Mouse (Mus musculus): ENCODE data around the gene Mgat2. TPM values are rescaled to one million over a fixed set of nuclear protein-coding genes. Genes with fewer than 3 reads are reported as not detected.
A peak's percentile ranks its signal among the peaks of the same experiment; 100 is the strongest.

Mgat2 gene
- polyA plus RNA-seq, 1 experiment, result 27.4 TPM

- DNase-seq (ENCODE audit: low spot score), result no peak
Measured at GRCm38 (mm10) chr12:69211057-69211456, 27.1 kb downstream of the Mgat2 start.

GRCm38 (mm10) chr12:69213186-69213777 lies 29.3 kb downstream of the Mgat2 start:
- DNase-seq (ENCODE audit: low spot score), result no peak

- no peak for DNase-seq (ENCODE audit: low spot score)
Measured at GRCm38 (mm10) chr12:69214393-69214792, 30.4 kb downstream of the Mgat2 start.

GRCm38 (mm10) chr12:69215000-69215785 lies 31.2 kb downstream of the Mgat2 start:
- no peak for DNase-seq (ENCODE audit: low spot score)

- no peak for DNase-seq (ENCODE audit: low spot score)
Measured at GRCm38 (mm10) chr12:69216587-69216986, 32.6 kb downstream of the Mgat2 start.

GRCm38 (mm10) chr12:69220613-69221277 lies 36.8 kb downstream of the Mgat2 start:
- no peak for DNase-seq (ENCODE audit: low spot score)

- peak; percentile 76 for DNase-seq (ENCODE audit: low spot score)
Measured at GRCm38 (mm10) chr12:69227776-69228466, 44.0 kb downstream of the Mgat2 start, which contains the start of gene Pole2. Gene Pole2 (minus strand): TSS chr12:69228195.

GRCm38 (mm10) chr12:69229251-69229650 lies 45.3 kb downstream of the Mgat2 start:
- DNase-seq (ENCODE audit: low spot score), result no peak

GRCm38 (mm10) chr12:69235782-69236181 lies 51.8 kb downstream of the Mgat2 start:
- no peak for DNase-seq (ENCODE audit: low spot score)

Other genes starting within 250 kb of the Mgat2 start
- 1,965 and 3,164 TPM in 2 replicates for gene Rps29, start 25.0 kb upstream of the Mgat2 start, polyA plus RNA-seq (2012; rRNA removed)
- 0.10 and 0.39 TPM in 2 replicates for gene Lrr1, start 15.3 kb upstream of the Mgat2 start, polyA plus RNA-seq (2012; rRNA removed)
- gene Rpl36al, start 74 bp upstream of the Mgat2 start, polyA plus RNA-seq (2012; rRNA removed), result 607 and 659 TPM in 2 replicates
- 1.3 and 2.1 TPM in 2 replicates for gene Gm49383, start 12.9 kb downstream of the Mgat2 start, polyA plus RNA-seq (2012; rRNA removed)
- gene Dnaaf2, start 14.3 kb downstream of the Mgat2 start, polyA plus RNA-seq (2012; rRNA removed), result 2.8 TPM in 2 replicates
- 3.6 and 4.1 TPM in 2 replicates for gene Gm49384, start 20.1 kb downstream of the Mgat2 start, polyA plus RNA-seq (2012; rRNA removed)
- gene Pole2, start 44.0 kb downstream of the Mgat2 start, polyA plus RNA-seq (2012; rRNA removed), result 3.2 and 6.5 TPM in 2 replicates
- 8.4 and 14.8 TPM in 2 replicates for gene Klhdc1, start 57.0 kb downstream of the Mgat2 start, polyA plus RNA-seq (2012; rRNA removed)
- 52.8 and 61.7 TPM in 2 replicates for gene Klhdc2, start 112.5 kb downstream of the Mgat2 start, polyA plus RNA-seq (2012; rRNA removed)
- 28.8 and 32.1 TPM in 2 replicates for gene Nemf, start 173.0 kb downstream of the Mgat2 start, polyA plus RNA-seq (2012; rRNA removed)
- 73.3 and 73.5 TPM in 2 replicates for gene Arf6, start 188.0 kb downstream of the Mgat2 start, polyA plus RNA-seq (2012; rRNA removed)
- 0.69 TPM in 2 replicates for gene Gm9887, start 188.3 kb downstream of the Mgat2 start, polyA plus RNA-seq (2012; rRNA removed)